Mouse (Mus musculus): ENCODE results near the gene Cisd3. TPM values are rescaled to one million over a fixed set of nuclear protein-coding genes. Genes with fewer than 3 reads are reported as not detected.

Gene Cisd3
- total RNA-seq, 1 experiment, result 49.9 TPM

GRCm38 (mm10) chr11:97716021-97716420 is 30.4 kb downstream of the Cisd3 start:
- no peak for TF ChIP-seq HCFC1 (IDR thresholded peaks at IDR 0.05; ENCODE audit: borderline replicate concordance, insufficient read depth, low read length)
- TF ChIP-seq ZC3H11A (IDR thresholded peaks at IDR 0.05; ENCODE audit: borderline replicate concordance, low read depth, low read length), result no peak
- no peak for TF ChIP-seq ZNF384 (IDR thresholded peaks at IDR 0.05; ENCODE audit: low read depth, low read length)
- TF ChIP-seq MAFK (IDR thresholded peaks at IDR 0.05; ENCODE audit: insufficient read depth, low read depth, low read length), result no peak
- TF ChIP-seq CHD2 (IDR thresholded peaks at IDR 0.05; ENCODE audit: low read depth, low read length), result no peak
- Histone ChIP-seq H3K9me3 (ENCODE audit: control insufficient read depth, insufficient read depth, low read depth, low read length) (no peaks in the 10 kb centered on the region), H3K27ac (ENCODE audit: insufficient read depth, low read depth, low read length, poor library complexity, severe bottlenecking) (no peak overlapping the region), H3K36me3 (ENCODE audit: control insufficient read depth, insufficient read depth, low read length, poor library complexity, severe bottlenecking) (peaks cover 39% of the 10 kb centered on the region), H3K4me1 (ENCODE audit: control insufficient read depth in 2 of 2, insufficient read depth in 2 of 2, low read length in 2 of 2, poor library complexity in 1 of 2) (peaks cover 0 to 8% of the 10 kb centered on the region in 2 experiments; a peak in 1 of 4 replicates), H3K4me3 (ENCODE audit: insufficient read depth in 1 of 2, low read depth in 1 of 2, low read length in 2 of 2, poor library complexity in 1 of 2, severe bottlenecking in 1 of 2) (no peak overlapping the region), H3K9ac (ENCODE audit: insufficient read depth, low read depth, low read length, poor library complexity, severe bottlenecking) (no peak overlapping the region)
- DNase-seq (ENCODE audit: low read depth, low spot score), result no peak
- in situ Hi-C loops (cut with MboI; ENCODE audit: low sequenced_read_pairs in 2 of 2, unreplicated experiment in 2 of 2), result no loop called here

- H3K36me3 ChIP-seq (ENCODE audit: control insufficient read depth, insufficient read depth, low read length, poor library complexity, severe bottlenecking), result peaks cover 46% of the 10 kb centered on the region
- H3K9me3 ChIP-seq (ENCODE audit: control insufficient read depth, insufficient read depth, low read depth, low read length), result no peaks in the 10 kb centered on the region
- peaks cover 0 to 6% of the 10 kb centered on the region in 2 experiments; a peak in 1 of 4 replicates for H3K4me1 ChIP-seq (ENCODE audit: control insufficient read depth in 2 of 2, insufficient read depth in 2 of 2, low read length in 2 of 2, poor library complexity in 1 of 2)
- H3K27ac ChIP-seq (ENCODE audit: insufficient read depth, low read depth, low read length, poor library complexity, severe bottlenecking), result no peak overlapping the region
- H3K9ac ChIP-seq (ENCODE audit: insufficient read depth, low read depth, low read length, poor library complexity, severe bottlenecking), result no peak overlapping the region
- H3K4me3 ChIP-seq (ENCODE audit: insufficient read depth in 1 of 2, low read depth in 1 of 2, low read length in 2 of 2, poor library complexity in 1 of 2, severe bottlenecking in 1 of 2), result no peak overlapping the region
- TF ChIP-seq ZNF384 (IDR thresholded peaks at IDR 0.05; ENCODE audit: low read depth, low read length) (no peak), HCFC1 (IDR thresholded peaks at IDR 0.05; ENCODE audit: borderline replicate concordance, insufficient read depth, low read length) (no peak), ZC3H11A (IDR thresholded peaks at IDR 0.05; ENCODE audit: borderline replicate concordance, low read depth, low read length) (no peak), CHD2 (IDR thresholded peaks at IDR 0.05; ENCODE audit: low read depth, low read length) (no peak), MAFK (IDR thresholded peaks at IDR 0.05; ENCODE audit: insufficient read depth, low read depth, low read length) (no peak)
- DNase-seq (ENCODE audit: low read depth, low spot score), result no peak
- in situ Hi-C loops (cut with MboI; ENCODE audit: low sequenced_read_pairs in 2 of 2, unreplicated experiment in 2 of 2), result no loop called here
Measured at GRCm38 (mm10) chr11:97717369-97718280, 32.0 kb downstream of the Cisd3 start.

DNA sequence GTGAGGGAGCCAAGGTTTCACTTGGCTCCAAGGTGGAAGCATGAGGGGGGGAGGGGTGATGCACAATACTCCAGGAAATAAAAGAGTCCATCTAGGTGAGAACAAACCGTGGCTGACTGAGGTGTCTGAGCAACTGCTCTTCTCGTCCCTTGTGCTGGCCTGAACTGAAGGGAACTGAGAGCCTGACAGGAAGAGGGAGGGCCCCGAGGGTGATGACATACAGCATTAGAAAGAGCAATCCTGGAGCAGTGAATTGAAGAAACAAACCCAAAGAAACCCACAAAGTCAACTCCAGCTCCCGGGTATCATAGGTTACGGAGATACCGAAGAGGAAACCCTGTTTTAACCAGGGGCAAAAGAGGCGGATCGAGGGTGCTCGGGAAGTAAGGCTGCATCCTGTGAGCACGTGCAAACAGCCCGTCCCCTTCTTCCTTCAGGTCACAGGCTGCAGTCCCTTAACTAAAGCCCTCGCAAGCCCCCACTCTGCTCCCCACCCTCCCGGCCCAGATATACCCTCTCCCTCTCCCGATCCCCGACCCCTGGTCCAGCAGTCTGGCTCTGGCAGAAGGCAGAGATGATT is 32.7 kb downstream of the Cisd3 start:
- no peak overlapping the region for H3K4me3 ChIP-seq (ENCODE audit: insufficient read depth in 1 of 2, low read depth in 1 of 2, low read length in 2 of 2, poor library complexity in 1 of 2, severe bottlenecking in 1 of 2)
- H3K4me1 ChIP-seq (ENCODE audit: control insufficient read depth in 2 of 2, insufficient read depth in 2 of 2, low read length in 2 of 2, poor library complexity in 1 of 2), result peaks cover 0 to 6% of the 10 kb centered on the region in 2 experiments; a peak in 1 of 4 replicates
- in situ Hi-C loops (cut with MboI; ENCODE audit: low sequenced_read_pairs in 2 of 2, unreplicated experiment in 2 of 2), result no loop called here
- H3K9me3 ChIP-seq (ENCODE audit: control insufficient read depth, insufficient read depth, low read depth, low read length), result no peaks in the 10 kb centered on the region
- no peak overlapping the region for H3K27ac ChIP-seq (ENCODE audit: insufficient read depth, low read depth, low read length, poor library complexity, severe bottlenecking)
- TF ChIP-seq ZNF384 (IDR thresholded peaks at IDR 0.05; ENCODE audit: low read depth, low read length), result no peak
- no peak for TF ChIP-seq CHD2 (IDR thresholded peaks at IDR 0.05; ENCODE audit: low read depth, low read length)
- TF ChIP-seq HCFC1 (IDR thresholded peaks at IDR 0.05; ENCODE audit: borderline replicate concordance, insufficient read depth, low read length), result no peak
- TF ChIP-seq ZC3H11A (IDR thresholded peaks at IDR 0.05; ENCODE audit: borderline replicate concordance, low read depth, low read length), result no peak
- TF ChIP-seq MAFK (IDR thresholded peaks at IDR 0.05; ENCODE audit: insufficient read depth, low read depth, low read length), result no peak
- no peak overlapping the region for H3K9ac ChIP-seq (ENCODE audit: insufficient read depth, low read depth, low read length, poor library complexity, severe bottlenecking)
- peaks cover 46% of the 10 kb centered on the region for H3K36me3 ChIP-seq (ENCODE audit: control insufficient read depth, insufficient read depth, low read length, poor library complexity, severe bottlenecking)
- DNase-seq (ENCODE audit: low read depth, low spot score), result no peak

- Histone ChIP-seq H3K36me3 (ENCODE audit: control insufficient read depth, insufficient read depth, low read length, poor library complexity, severe bottlenecking) (peaks cover 49% of the 10 kb centered on the region), H3K27ac (ENCODE audit: insufficient read depth, low read depth, low read length, poor library complexity, severe bottlenecking) (no peak overlapping the region), H3K9ac (ENCODE audit: insufficient read depth, low read depth, low read length, poor library complexity, severe bottlenecking) (no peak overlapping the region), H3K4me1 (ENCODE audit: control insufficient read depth in 2 of 2, insufficient read depth in 2 of 2, low read length in 2 of 2, poor library complexity in 1 of 2) (peaks cover 0 to 6% of the 10 kb centered on the region in 2 experiments; a peak in 1 of 4 replicates), H3K4me3 (ENCODE audit: insufficient read depth in 1 of 2, low read depth in 1 of 2, low read length in 2 of 2, poor library complexity in 1 of 2, severe bottlenecking in 1 of 2) (no peak overlapping the region), H3K9me3 (ENCODE audit: control insufficient read depth, insufficient read depth, low read depth, low read length) (no peaks in the 10 kb centered on the region)
- in situ Hi-C loops (cut with MboI; ENCODE audit: low sequenced_read_pairs in 2 of 2, unreplicated experiment in 2 of 2), result no loop called here
- no peak for DNase-seq (ENCODE audit: low read depth, low spot score)
- TF ChIP-seq MAFK (IDR thresholded peaks at IDR 0.05; ENCODE audit: insufficient read depth, low read depth, low read length) (no peak), CHD2 (IDR thresholded peaks at IDR 0.05; ENCODE audit: low read depth, low read length) (no peak), ZC3H11A (IDR thresholded peaks at IDR 0.05; ENCODE audit: borderline replicate concordance, low read depth, low read length) (no peak), HCFC1 (IDR thresholded peaks at IDR 0.05; ENCODE audit: borderline replicate concordance, insufficient read depth, low read length) (no peak), ZNF384 (IDR thresholded peaks at IDR 0.05; ENCODE audit: low read depth, low read length) (no peak)
Measured at GRCm38 (mm10) chr11:97719041-97719440, 33.4 kb downstream of the Cisd3 start.

Measured in ES-E14 (cell line).